Mouse (Mus musculus) forebrain, embryonic 12.5 days (tissue): Measurements from ENCODE around the gene Gm20388. TPM values are rescaled to one million over a fixed set of nuclear protein-coding genes. Genes with fewer than 3 reads are reported as not detected.
"Not testable (repeated sequence)": the region's sequence is repeated elsewhere in the genome, so short reads cannot be mapped to it uniquely, and the experiment has no call there.

Experiments used
- ATAC-seq: fragments of 200-750 bp; cut with Nextera tagmentation; 2 replicates; pipeline ENCODE4 v1.8.0; 2017; ENCODE audit warnings: moderate TSS enrichment; ENCODE audit not compliant: low FRiP score
- H3K27ac ChIP-seq: fragments of 300-500 bp; sonication (generic); 2 replicates; pipeline ENCODE4 v1.5.1; 2016; ENCODE audit warnings: mild to moderate bottlenecking
- H3K27me3 ChIP-seq: fragments of 300-500 bp; sonication (generic); 2 replicates; pipeline ENCODE4 v1.6.1; 2016; ENCODE audit warnings: mild to moderate bottlenecking
- H3K36me3 ChIP-seq: fragments of 300-500 bp; sonication (generic); replicated peaks from 2 replicates; pipeline ENCODE4 v1.6.1; 2016; ENCODE audit warnings: mild to moderate bottlenecking
- H3K4me1 ChIP-seq: fragments of 300-500 bp; sonication (generic); 2 replicates; pipeline ENCODE4 v1.6.1; 2016
- H3K4me2 ChIP-seq: fragments of 300-500 bp; sonication (generic); 2 replicates; pipeline ENCODE4 v1.6.1; 2016; ENCODE audit warnings: mild to moderate bottlenecking, moderate library complexity
- H3K4me3 ChIP-seq: fragments of 300-500 bp; sonication (generic); replicated peaks from 2 replicates; pipeline ENCODE4 v1.5.1; 2016; ENCODE audit warnings: mild to moderate bottlenecking
- H3K9ac ChIP-seq: fragments of 300-500 bp; sonication (generic); 2 replicates; pipeline ENCODE4 v1.6.1; 2016; ENCODE audit warnings: mild to moderate bottlenecking
- H3K9me3 ChIP-seq: fragments of 300-500 bp; sonication (generic); 2 replicates; pipeline ENCODE4 v1.6.1; 2016
- WGBS: fragments of 180-500 bp; shearing (Covaris S2); methylation state at CpG from one replicate; pipeline ENCODE4 v1.1.7; 2016; 5-methylcytosine and 5-hydroxymethylcytosine counted together
- polyA plus RNA-seq: library from polyadenylated mRNA; unstranded; fragments of >200 nt; fragmentation: Nextera tagmentation; extraction: Ambion mirVana; gene quantifications from 2 replicates; pipeline ENCODE4 v1.2.1, GENCODE M21; 2016

Gm20388 gene
- polyA plus RNA-seq, 1 experiment from 2014 or later, result not detected

GRCm38 (mm10) chr8:123017143-123017542 lies 3106.5 kb downstream of the Gm20388 start:
- Histone ChIP-seq H3K36me3 (0 out of 2 replicates have a peak, but pooled peaks cover 9% of the 10 kb centered on the region), H3K4me1 (peaks cover 26% of the 10 kb centered on the region), H3K4me3 (no peak overlapping the region), H3K27ac (no peak overlapping the region), H3K9me3 (no peaks in the 10 kb centered on the region), H3K9ac (no peak overlapping the region), H3K4me2 (no peak overlapping the region), H3K27me3 (no peaks in the 10 kb centered on the region)
- 93% methylated on average over 4 of the region's 4 CpGs for WGBS
- ATAC-seq, result no peak

- no peak overlapping the region for H3K4me2 ChIP-seq
- no peak overlapping the region for H3K27ac ChIP-seq
- ATAC-seq, result no peak
- 69% methylated on average over 4 of the region's 4 CpGs for WGBS
- H3K4me1 ChIP-seq, result peaks cover 26% of the 10 kb centered on the region
- no peaks in the 10 kb centered on the region for H3K27me3 ChIP-seq
- H3K9ac ChIP-seq, result no peak overlapping the region
- H3K9me3 ChIP-seq, result no peaks in the 10 kb centered on the region
- no peak overlapping the region for H3K4me3 ChIP-seq
- H3K36me3 ChIP-seq, result 0 out of 2 replicates have a peak, but pooled peaks cover 9% of the 10 kb centered on the region
Measured at GRCm38 (mm10) chr8:123018484-123019164, 3108.0 kb downstream of the Gm20388 start.

GRCm38 (mm10) chr8:123020084-123020483 lies 3109.4 kb downstream of the Gm20388 start:
- H3K36me3 ChIP-seq, result 0 out of 2 replicates have a peak, but pooled peaks cover 9% of the 10 kb centered on the region
- H3K4me3 ChIP-seq, result no peak overlapping the region
- 78% methylated on average over 2 of the region's 2 CpGs for WGBS
- no peaks in the 10 kb centered on the region for H3K9me3 ChIP-seq
- H3K27ac ChIP-seq, result no peak overlapping the region
- peaks cover 26% of the 10 kb centered on the region for H3K4me1 ChIP-seq
- H3K27me3 ChIP-seq, result no peaks in the 10 kb centered on the region
- H3K9ac ChIP-seq, result no peak overlapping the region
- no peak for ATAC-seq
- no peak overlapping the region for H3K4me2 ChIP-seq

- H3K4me1 ChIP-seq, result peaks cover 26% of the 10 kb centered on the region
- H3K27me3 ChIP-seq, result no peaks in the 10 kb centered on the region
- ATAC-seq, result no peak
- H3K36me3 ChIP-seq, result 0 out of 2 replicates have a peak, but pooled peaks cover 9% of the 10 kb centered on the region
- no peak overlapping the region for H3K9ac ChIP-seq
- H3K4me2 ChIP-seq, result no peak overlapping the region
- no peak overlapping the region for H3K27ac ChIP-seq
- H3K9me3 ChIP-seq, result no peaks in the 10 kb centered on the region
- H3K4me3 ChIP-seq, result no peak overlapping the region
- 83% methylated on average over 2 of the region's 2 CpGs for WGBS
Measured at GRCm38 (mm10) chr8:123020859-123021258, 3110.2 kb downstream of the Gm20388 start.

GRCm38 (mm10) chr8:123021259-123021658 lies 3110.6 kb downstream of the Gm20388 start:
- WGBS, result 76% methylated on average over 1 of the region's 1 CpGs
- no peak for ATAC-seq

GRCm38 (mm10) chr8:123022727-123023126 lies 3112.1 kb downstream of the Gm20388 start:
- Histone ChIP-seq H3K27me3 (no peaks in the 10 kb centered on the region), H3K4me3 (no peak overlapping the region), H3K27ac (no peak overlapping the region), H3K4me1 (peaks cover 21% of the 10 kb centered on the region), H3K9ac (no peak overlapping the region), H3K36me3 (0 out of 2 replicates have a peak, but pooled peaks cover 3% of the 10 kb centered on the region), H3K9me3 (no peaks in the 10 kb centered on the region), H3K4me2 (no peak overlapping the region)
- WGBS, result 88% methylated on average over 3 of the region's 3 CpGs
- ATAC-seq, result no peak

More at GRCm38 (mm10) chr8:123021259-123021658, 3110.6 kb downstream of the Gm20388 start:
- H3K4me3 ChIP-seq, result no peak overlapping the region
- peaks cover 22% of the 10 kb centered on the region for H3K4me1 ChIP-seq
- H3K36me3 ChIP-seq, result 0 out of 2 replicates have a peak, but pooled peaks cover 9% of the 10 kb centered on the region
- H3K4me2 ChIP-seq, result no peak overlapping the region
- H3K9ac ChIP-seq, result no peak overlapping the region
- H3K27ac ChIP-seq, result no peak overlapping the region
- H3K9me3 ChIP-seq, result no peaks in the 10 kb centered on the region
- H3K27me3 ChIP-seq, result no peaks in the 10 kb centered on the region

GRCm38 (mm10) chr8:123024226-123024625 lies 3113.6 kb downstream of the Gm20388 start:
- no peak overlapping the region for H3K4me3 ChIP-seq
- H3K27ac ChIP-seq, result no peak overlapping the region
- 86% methylated on average over 2 of the region's 2 CpGs for WGBS
- peaks cover 11% of the 10 kb centered on the region for H3K4me1 ChIP-seq
- no peaks in the 10 kb centered on the region for H3K27me3 ChIP-seq
- H3K9ac ChIP-seq, result no peak overlapping the region
- no peaks in the 10 kb centered on the region for H3K9me3 ChIP-seq
- peaks cover 9% of the 10 kb centered on the region; the same call in 1 of the 2 replicates for H3K36me3 ChIP-seq
- ATAC-seq, result no peak
- no peak overlapping the region for H3K4me2 ChIP-seq

GRCm38 (mm10) chr8:123025951-123026351 lies 3115.3 kb downstream of the Gm20388 start:
- Histone ChIP-seq H3K36me3 (peaks cover 5% of the 10 kb centered on the region; the same call in 1 of the 2 replicates), H3K27me3 (no peaks in the 10 kb centered on the region), H3K4me2 (no peak overlapping the region), H3K9ac (no peak overlapping the region), H3K27ac (no peak overlapping the region), H3K4me3 (no peak overlapping the region), H3K4me1 (peaks cover 6% of the 10 kb centered on the region), H3K9me3 (no peaks in the 10 kb centered on the region)
- WGBS, result 89% methylated on average over 3 of the region's 3 CpGs
- ATAC-seq, result no peak

- H3K36me3 ChIP-seq, result peaks cover 5% of the 10 kb centered on the region; the same call in 1 of the 2 replicates
- WGBS, result 94% methylated on average over 8 of the region's 8 CpGs
- H3K4me1 ChIP-seq, result peaks cover 12% of the 10 kb centered on the region
- H3K27me3 ChIP-seq, result no peaks in the 10 kb centered on the region
- no peak overlapping the region for H3K4me2 ChIP-seq
- H3K9me3 ChIP-seq, result no peaks in the 10 kb centered on the region
- H3K9ac ChIP-seq, result no peak overlapping the region
- no peak for ATAC-seq
- no peak overlapping the region for H3K27ac ChIP-seq
- no peak overlapping the region for H3K4me3 ChIP-seq
Measured at GRCm38 (mm10) chr8:123027786-123028185, 3117.1 kb downstream of the Gm20388 start.

- H3K36me3 ChIP-seq, H3K27me3 ChIP-seq, H3K4me3 ChIP-seq, H3K9me3 ChIP-seq, H3K27ac ChIP-seq, ATAC-seq, H3K4me2 ChIP-seq, H3K9ac ChIP-seq: not testable (repeated sequence)
- 65% methylated on average over 4 of the region's 5 CpGs for WGBS
- peaks cover 18% of the 10 kb centered on the region for H3K4me1 ChIP-seq
Measured at GRCm38 (mm10) chr8:123030091-123030490, 3119.4 kb downstream of the Gm20388 start.

- ATAC-seq, result no peak
Measured at GRCm38 (mm10) chr8:123031321-123031978, 3120.8 kb downstream of the Gm20388 start.

GRCm38 (mm10) chr8:123032730-123033129 lies 3122.1 kb downstream of the Gm20388 start:
- Histone ChIP-seq H3K27ac (no peak overlapping the region), H3K4me3 (no peak overlapping the region), H3K4me1 (peaks cover 27% of the 10 kb centered on the region), H3K27me3 (no peaks in the 10 kb centered on the region), H3K4me2 (no peak overlapping the region), H3K9me3 (no peaks in the 10 kb centered on the region), H3K9ac (no peak overlapping the region), H3K36me3 (peaks cover 5% of the 10 kb centered on the region; the same call in 1 of the 2 replicates)
- ATAC-seq, result no peak

More at GRCm38 (mm10) chr8:123031321-123031978, 3120.8 kb downstream of the Gm20388 start:
- no peak overlapping the region for H3K4me2 ChIP-seq
- 91% methylated on average over 7 of the region's 7 CpGs for WGBS
- peaks cover 5% of the 10 kb centered on the region; the same call in 1 of the 2 replicates for H3K36me3 ChIP-seq
- peaks cover 18% of the 10 kb centered on the region for H3K4me1 ChIP-seq
- no peaks in the 10 kb centered on the region for H3K9me3 ChIP-seq
- no peak overlapping the region for H3K9ac ChIP-seq
- no peak overlapping the region for H3K27ac ChIP-seq
- no peaks in the 10 kb centered on the region for H3K27me3 ChIP-seq
- H3K4me3 ChIP-seq, result no peak overlapping the region
